Mouse (Mus musculus) midbrain, postnatal 0 days (tissue): ENCODE data around the gene Gpr174. TPM values are rescaled to one million over a fixed set of nuclear protein-coding genes. Genes with fewer than 3 reads are reported as not detected.

Experiments
- ATAC-seq: fragments of 200-750 bp; cut with Nextera tagmentation; 2 replicates; pipeline ENCODE4 v1.8.0; 2017; ENCODE audit warnings: moderate number of reproducible peaks, mild to moderate bottlenecking, moderate TSS enrichment, moderate library complexity; ENCODE audit not compliant: low FRiP score
- DNase-seq: peaks from one replicate; pipeline ENCODE4 v3.0.0-alpha.2; 2015; ENCODE audit warnings: low spot score
- H3K27ac ChIP-seq: fragments of 300-500 bp; sonication (generic); 2 replicates; pipeline ENCODE4 v1.5.1; 2014; ENCODE audit warnings: low read depth, mild to moderate bottlenecking, low read length, mixed read lengths
- H3K27me3 ChIP-seq: fragments of 300-500 bp; sonication (generic); 2 replicates; pipeline ENCODE4 v1.6.1; 2014; ENCODE audit warnings: low read length, control low read depth, mixed read lengths; ENCODE audit not compliant: insufficient read depth
- H3K36me3 ChIP-seq: fragments of 300-500 bp; sonication (generic); 2 replicates; pipeline ENCODE4 v1.6.1; 2014; ENCODE audit warnings: low read length, control low read depth, mixed read lengths; ENCODE audit not compliant: insufficient read depth
- H3K4me1 ChIP-seq: fragments of 300-500 bp; sonication (generic); 2 replicates; pipeline ENCODE4 v1.6.1; 2014; ENCODE audit warnings: mild to moderate bottlenecking, control low read depth, antibody characterized with exemption, low read length, mixed read lengths; ENCODE audit not compliant: insufficient read depth
- H3K4me2 ChIP-seq: fragments of 300-500 bp; sonication (generic); 2 replicates; pipeline ENCODE4 v1.6.1; 2014; ENCODE audit warnings: low read depth, mild to moderate bottlenecking, low read length, mixed read lengths; ENCODE audit not compliant: poor library complexity, severe bottlenecking
- H3K4me3 ChIP-seq: fragments of 300-500 bp; sonication (generic); 2 replicates; pipeline ENCODE4 v1.5.1; 2014; ENCODE audit warnings: low read depth, mild to moderate bottlenecking, low read length, moderate library complexity
- H3K9ac ChIP-seq: fragments of 300-500 bp; sonication (generic); replicated peaks from 2 replicates; pipeline ENCODE4 v1.6.1; 2014; ENCODE audit warnings: mild to moderate bottlenecking, low read length, moderate library complexity, mixed read lengths; ENCODE audit not compliant: poor library complexity, severe bottlenecking
- H3K9me3 ChIP-seq: fragments of 300-500 bp; sonication (generic); 2 replicates; pipeline ENCODE4 v1.6.1; 2016; ENCODE audit warnings: low read length, control low read depth
- CTCF ChIP-seq: IDR thresholded peaks from 2 replicates; pipeline ENCODE4 v1.5.1; 2016; ENCODE audit warnings: antibody characterized with exemption, mild to moderate bottlenecking
- WGBS: fragments of 180-500 bp; shearing (Covaris S2); extraction: QIAGEN DNeasy Blood & Tissue Kit; methylation state at CpG from one replicate; pipeline ENCODE4 v1.1.7; 2014; 5-methylcytosine and 5-hydroxymethylcytosine counted together
- polyA plus RNA-seq: library from polyadenylated mRNA; unstranded; fragments of >200 nt; fragmentation: Nextera tagmentation; extraction: Ambion mirVana; gene quantifications from 2 replicates; pipeline ENCODE4 v1.2.1, GENCODE M21; 2015
- total RNA-seq: library from RNA; depleted of rRNA; stranded (reverse); fragments of >200 nt; gene quantifications from 2 replicates; pipeline ENCODE4 v1.2.3, GENCODE M21; 2014; rRNA removed

Gpr174 gene
- total RNA-seq = 0.19 TPM in 1 of 2 replicates, not detected in the other
- polyA plus RNA-seq = 0.05 TPM in 1 of 2 replicates, not detected in the other

- Histone ChIP-seq H3K27ac (no peak within 1 kb of the TSS), H3K4me3 (no peak within 1 kb of the TSS), H3K4me1 (no peaks in the 10 kb centered on the region), H3K9ac (no peak within 1 kb of the TSS), H3K36me3 (no peaks in the 10 kb centered on the region), H3K9me3 (no peaks in the 10 kb centered on the region), H3K4me2 (no peak within 1 kb of the TSS), H3K27me3 (no peaks in the 10 kb centered on the region)
- DNase-seq (no peak), ATAC-seq (no peak)
- TF ChIP-seq CTCF = no peak
- 74% methylated on average over 2 of the region's 2 CpGs for WGBS
Observed at GRCm38 (mm10) chrX:107255486-107256227, at the start of gene Gpr174. TSS of gene Gpr174 (plus strand) at chrX:107255878.

DNA sequence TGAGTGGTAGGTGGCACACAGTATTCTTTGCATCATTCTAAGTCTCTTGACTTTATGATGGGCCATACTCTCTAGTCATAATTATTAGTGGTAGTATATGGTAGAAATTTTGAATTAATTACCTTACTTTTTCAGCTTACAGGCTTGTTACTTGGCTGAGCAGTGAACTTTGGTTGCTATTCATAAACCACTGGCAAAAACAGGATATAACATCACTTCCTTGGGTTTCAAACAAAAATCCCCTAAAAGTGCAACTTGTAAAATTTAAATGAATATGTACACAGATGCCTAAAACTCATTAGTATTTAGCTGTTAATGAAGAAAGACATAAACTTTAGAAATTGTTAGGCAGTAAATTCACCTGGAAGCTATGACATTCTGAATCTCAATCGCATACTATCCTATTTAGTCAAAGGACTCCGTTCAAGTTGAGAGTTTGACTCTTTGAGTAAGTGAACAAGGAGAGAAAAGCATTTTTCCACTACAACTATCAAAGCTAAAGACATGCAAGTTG, 38.0 kb upstream of the Gpr174 start:
- no peak for DNase-seq
- no peaks in the 10 kb centered on the region for H3K4me1 ChIP-seq
- H3K4me2 ChIP-seq = no peak overlapping the region
- no peak for ATAC-seq
- H3K9me3 ChIP-seq = no peaks in the 10 kb centered on the region
- H3K27me3 ChIP-seq = no peaks in the 10 kb centered on the region
- no peaks in the 10 kb centered on the region for H3K36me3 ChIP-seq
- no peak overlapping the region for H3K9ac ChIP-seq
- 92% methylated on average over 2 of the region's 2 CpGs for WGBS
- H3K27ac ChIP-seq = no peak overlapping the region
- H3K4me3 ChIP-seq = no peak overlapping the region
- no peak for TF ChIP-seq CTCF

DNA sequence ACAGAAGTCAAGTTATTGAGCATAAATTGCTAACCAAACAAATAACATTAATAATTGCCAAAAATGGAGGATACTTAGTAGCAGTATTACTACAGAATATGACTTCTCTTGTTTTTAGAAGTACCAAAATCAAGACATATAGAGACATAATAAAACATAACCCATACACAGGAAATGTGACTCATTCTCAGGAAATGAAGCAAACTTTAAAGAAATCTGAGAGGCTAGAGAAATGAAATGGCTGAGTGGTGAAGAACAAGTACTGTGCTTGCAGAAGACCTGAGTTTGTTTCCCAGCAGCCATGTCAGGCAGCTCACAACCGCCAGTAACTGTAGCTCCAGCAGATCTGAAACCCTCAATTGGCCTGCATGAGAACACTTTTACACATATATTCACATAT, 30.8 kb upstream of the Gpr174 start:
- Histone ChIP-seq H3K36me3 (no peaks in the 10 kb centered on the region), H3K27me3 (no peaks in the 10 kb centered on the region), H3K9me3 (no peaks in the 10 kb centered on the region), H3K4me3 (no peak overlapping the region), H3K4me1 (no peaks in the 10 kb centered on the region), H3K27ac (no peak overlapping the region), H3K4me2 (no peak overlapping the region), H3K9ac (no peak overlapping the region)
- WGBS = 75% methylated on average over 1 of the region's 1 CpGs
- TF ChIP-seq CTCF = no peak
- no peak for DNase-seq
- no peak for ATAC-seq

DNA sequence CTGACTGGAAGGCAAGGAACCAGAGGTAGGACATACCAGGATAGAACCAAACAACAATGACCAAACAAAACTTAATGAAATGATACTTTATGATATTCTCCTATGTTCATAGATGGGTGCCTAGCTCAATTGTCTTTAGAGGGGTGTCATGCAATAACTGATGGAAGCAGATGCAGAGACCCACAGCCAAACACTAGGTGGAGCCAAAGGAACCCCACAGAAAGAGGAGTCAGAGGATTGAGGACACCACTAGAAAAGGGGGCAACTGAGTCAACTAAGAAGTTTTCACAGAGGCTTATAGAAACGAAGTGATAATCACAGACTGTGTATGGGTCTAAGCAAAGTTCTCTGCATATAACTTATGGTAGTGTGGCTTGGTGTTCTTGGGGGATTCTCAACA, 24.5 kb upstream of the Gpr174 start:
- ATAC-seq = no peak
- no peak for TF ChIP-seq CTCF
- Histone ChIP-seq H3K4me3 (no peak overlapping the region), H3K27me3 (no peaks in the 10 kb centered on the region), H3K9ac (no peak overlapping the region), H3K36me3 (no peaks in the 10 kb centered on the region), H3K27ac (no peak overlapping the region), H3K9me3 (no peaks in the 10 kb centered on the region), H3K4me1 (no peaks in the 10 kb centered on the region), H3K4me2 (no peak overlapping the region)
- WGBS = 54% methylated on average over 1 of the region's 1 CpGs
- no peak for DNase-seq

GRCm38 (mm10) chrX:107234655-107235054, 21.0 kb upstream of the Gpr174 start:
- no peaks in the 10 kb centered on the region for H3K27me3 ChIP-seq

DNA sequence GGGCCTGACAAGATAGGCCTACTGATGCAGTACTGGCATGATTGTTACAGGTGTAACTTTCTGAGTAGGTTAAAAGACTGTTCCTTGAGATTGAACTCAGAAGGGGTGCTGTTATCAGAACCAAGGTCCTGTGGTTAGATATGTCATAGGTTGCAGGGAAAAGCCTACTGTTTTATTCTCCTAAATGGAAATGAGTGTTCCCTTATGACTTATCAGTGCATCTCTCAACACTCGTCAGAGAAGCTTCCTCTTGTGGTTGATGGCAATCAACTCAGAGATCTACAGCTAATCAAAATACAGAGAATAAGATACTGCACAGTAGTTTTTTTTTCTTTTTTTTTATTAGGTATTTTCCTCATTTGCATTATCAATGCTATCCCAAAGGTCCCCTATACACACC, 19.2 kb upstream of the Gpr174 start:
- 100% methylated on average over 1 of the region's 1 CpGs for WGBS
- H3K27ac ChIP-seq = no peak overlapping the region
- H3K27me3 ChIP-seq = no peaks in the 10 kb centered on the region
- TF ChIP-seq CTCF = no peak
- no peak overlapping the region for H3K4me3 ChIP-seq
- H3K9ac ChIP-seq = no peak overlapping the region
- H3K36me3 ChIP-seq = no peaks in the 10 kb centered on the region
- no peaks in the 10 kb centered on the region for H3K9me3 ChIP-seq
- no peak for ATAC-seq
- no peak for DNase-seq
- H3K4me1 ChIP-seq = no peaks in the 10 kb centered on the region
- no peak overlapping the region for H3K4me2 ChIP-seq

More at GRCm38 (mm10) chrX:107234655-107235054, 21.0 kb upstream of the Gpr174 start:
- DNase-seq = no peak
- Histone ChIP-seq H3K4me1 (no peaks in the 10 kb centered on the region), H3K4me2 (no peak overlapping the region), H3K9ac (no peak overlapping the region), H3K9me3 (no peaks in the 10 kb centered on the region), H3K4me3 (no peak overlapping the region), H3K27ac (no peak overlapping the region), H3K36me3 (no peaks in the 10 kb centered on the region)
- TF ChIP-seq CTCF = no peak
- no peak for ATAC-seq
